Mouse (Mus musculus): Measurements from ENCODE around the gene Slc7a5. TPM values are rescaled to one million over a fixed set of nuclear protein-coding genes. Genes with fewer than 3 reads are reported as not detected.

Gene Slc7a5
- polyA plus RNA-seq, 1 experiment from 2014 or later: 39.6 TPM

DNA sequence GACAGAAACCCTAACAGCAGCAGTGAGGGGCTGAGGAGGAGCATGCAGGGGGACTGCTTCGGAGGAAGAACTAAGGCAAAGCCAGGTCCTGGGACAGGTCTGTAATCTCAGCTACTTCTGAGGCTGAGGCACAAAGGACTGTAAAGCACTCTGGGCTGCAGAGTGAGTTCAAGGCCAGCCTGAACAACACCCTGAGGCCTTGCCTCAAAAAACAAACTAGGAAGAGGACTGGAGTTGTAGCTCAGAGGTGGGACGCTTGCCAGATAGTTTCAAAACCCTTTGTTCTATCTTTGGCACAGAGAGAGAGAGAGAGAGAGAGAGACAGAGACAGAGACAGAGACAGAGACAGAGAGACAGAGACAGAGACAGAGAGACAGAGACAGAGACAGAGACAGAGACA lies 53.9 kb downstream of the Slc7a5 start:
- Histone ChIP-seq H3K9me3 (replicated peaks) (no peaks in the 10 kb centered on the region), H3K4me1 (peaks cover 17% of the 10 kb centered on the region), H3K36me3 (no peaks in the 10 kb centered on the region), H3K27me3 (replicated peaks) (no peaks in the 10 kb centered on the region), H3K4me3 (replicated peaks) (no peak overlapping the region), H3K9ac (replicated peaks) (no peak overlapping the region), H3K27ac (replicated peaks) (no peak overlapping the region), H3K4me2 (no peak overlapping the region)
- 85% methylated on average over 2 of the region's 2 CpGs for WGBS
- ATAC-seq (ENCODE audit: low FRiP score): no peak

DNA sequence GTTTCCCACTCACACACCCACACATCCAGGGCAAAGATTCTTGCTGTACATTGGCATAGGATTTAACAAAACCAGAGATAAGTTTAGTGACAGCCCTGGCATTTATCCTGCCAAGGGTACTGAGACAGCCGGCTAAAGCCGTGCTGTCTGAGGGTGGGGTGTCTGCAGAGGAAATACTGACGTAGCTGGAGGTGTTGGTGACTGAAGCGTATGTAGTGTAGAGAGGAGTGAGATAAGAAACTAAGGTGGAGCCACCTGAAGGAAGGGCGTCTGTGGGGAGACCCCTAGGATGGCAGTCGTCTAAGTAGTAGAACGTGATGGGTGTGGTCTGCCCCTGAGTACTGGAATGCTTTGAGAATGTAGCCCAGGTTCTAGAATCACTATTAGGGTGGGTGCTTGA lies 55.0 kb downstream of the Slc7a5 start:
- no peak overlapping the region for H3K27ac ChIP-seq (replicated peaks)
- no peaks in the 10 kb centered on the region for H3K9me3 ChIP-seq (replicated peaks)
- peaks cover 15% of the 10 kb centered on the region for H3K4me1 ChIP-seq
- ATAC-seq (ENCODE audit: low FRiP score): no peak
- no peaks in the 10 kb centered on the region for H3K36me3 ChIP-seq
- WGBS: 69% methylated on average over 7 of the region's 7 CpGs
- no peak overlapping the region for H3K4me2 ChIP-seq
- no peak overlapping the region for H3K9ac ChIP-seq (replicated peaks)
- no peak overlapping the region for H3K4me3 ChIP-seq (replicated peaks)
- no peaks in the 10 kb centered on the region for H3K27me3 ChIP-seq (replicated peaks)

DNA sequence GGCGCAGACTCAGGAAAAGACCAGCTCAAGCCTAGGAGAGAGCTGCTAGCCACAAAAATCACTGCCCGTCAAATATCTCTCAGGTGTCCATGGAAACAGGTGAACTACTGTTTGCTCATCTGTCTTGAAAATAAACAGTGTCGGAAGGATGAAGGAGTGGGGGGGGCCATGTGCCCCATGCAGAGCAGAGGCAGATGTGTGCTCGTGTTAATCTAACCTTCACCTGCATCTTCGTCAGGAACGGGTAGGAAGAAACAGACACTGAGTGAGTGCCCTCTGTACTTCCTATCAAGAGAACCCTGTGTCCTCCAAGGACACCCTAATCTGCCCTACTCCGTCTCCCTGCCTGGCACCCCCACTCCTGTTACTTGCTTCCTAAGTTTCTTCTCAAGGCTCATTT lies 55.8 kb downstream of the Slc7a5 start:
- no peaks in the 10 kb centered on the region for H3K27me3 ChIP-seq (replicated peaks)
- no peak overlapping the region for H3K9ac ChIP-seq (replicated peaks)
- no peak overlapping the region for H3K4me3 ChIP-seq (replicated peaks)
- no peaks in the 10 kb centered on the region for H3K36me3 ChIP-seq
- peak overlapping the region; percentile 50; the same call in 1 of the 2 replicates for H3K4me2 ChIP-seq
- H3K4me1 ChIP-seq: peaks cover 14% of the 10 kb centered on the region
- H3K27ac ChIP-seq (replicated peaks): peak overlapping the region; percentile 39; the same call in 1 of the 2 replicates
- no peak for ATAC-seq (ENCODE audit: low FRiP score)
- 58% methylated on average over 7 of the region's 7 CpGs for WGBS
- H3K9me3 ChIP-seq (replicated peaks): no peaks in the 10 kb centered on the region

DNA sequence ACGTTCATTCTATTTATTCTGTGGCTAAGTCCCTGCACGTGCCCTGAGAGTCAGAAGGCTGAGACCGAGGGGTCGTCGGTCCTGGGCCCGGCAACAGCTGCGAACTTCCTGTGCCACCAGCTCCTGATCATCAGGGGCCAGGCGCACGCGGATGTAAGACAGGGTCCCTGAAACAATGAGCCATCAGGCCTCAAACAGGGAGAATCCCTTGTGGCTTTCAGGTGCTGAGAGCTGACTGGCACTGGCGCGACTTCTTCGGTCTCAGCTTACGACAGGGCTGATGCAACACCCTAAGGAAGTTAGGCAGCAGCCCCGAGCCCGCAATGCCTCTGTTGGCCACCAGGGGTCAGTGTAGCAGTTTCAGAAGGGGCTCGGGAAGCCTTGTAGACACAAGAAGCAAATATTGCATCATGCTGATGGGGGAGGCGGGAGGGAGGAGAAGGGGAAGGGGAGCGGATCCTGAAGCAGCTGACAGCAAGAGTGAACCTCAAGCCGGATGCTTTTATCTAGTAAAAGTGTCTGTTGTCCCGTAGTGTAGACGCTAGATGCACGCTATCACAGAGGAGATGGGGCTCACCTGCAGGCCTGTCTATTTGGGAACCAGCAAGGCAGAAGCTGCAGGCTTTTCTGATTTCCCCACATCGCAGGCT lies 56.5 kb downstream of the Slc7a5 start:
- H3K27me3 ChIP-seq (replicated peaks): no peaks in the 10 kb centered on the region
- no peaks in the 10 kb centered on the region for H3K36me3 ChIP-seq
- H3K9me3 ChIP-seq (replicated peaks): no peaks in the 10 kb centered on the region
- 7% methylated on average over 24 of the region's 24 CpGs for WGBS
- peak overlapping the region; percentile 39 for H3K27ac ChIP-seq (replicated peaks)
- peak overlapping the region; percentile 50 for H3K4me2 ChIP-seq
- ATAC-seq (ENCODE audit: low FRiP score): peak; percentile 80; the same call in 1 of the 2 replicates
- H3K4me3 ChIP-seq (replicated peaks): peak overlapping the region; percentile 19
- H3K9ac ChIP-seq (replicated peaks): peak overlapping the region; percentile 31; the same call in 1 of the 2 replicates
- H3K4me1 ChIP-seq: peaks cover 14% of the 10 kb centered on the region

DNA sequence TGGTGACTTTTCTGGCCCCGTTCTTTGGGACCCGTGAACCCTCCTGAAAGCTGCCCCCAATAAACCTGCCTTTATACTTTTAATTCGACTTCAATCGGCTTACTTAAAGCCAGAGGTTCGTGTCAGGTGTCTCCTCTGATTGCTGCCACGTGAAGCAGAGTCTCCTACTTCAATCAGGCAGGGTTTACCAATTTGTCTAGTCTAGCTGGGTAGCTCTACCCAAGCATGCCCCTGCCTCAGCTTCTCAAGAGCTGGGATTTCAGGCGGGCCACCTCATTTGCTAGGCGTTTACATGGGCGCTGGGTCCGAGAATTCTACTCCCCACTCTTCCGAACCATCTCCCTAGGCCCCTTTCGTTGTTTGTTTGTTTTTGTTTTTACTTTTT lies 57.1 kb downstream of the Slc7a5 start:
- Histone ChIP-seq H3K27me3 (replicated peaks) (no peaks in the 10 kb centered on the region), H3K27ac (replicated peaks) (no peak overlapping the region), H3K4me3 (replicated peaks) (peak overlapping the region; percentile 19; the same call in 1 of the 2 replicates), H3K9me3 (replicated peaks) (no peaks in the 10 kb centered on the region), H3K36me3 (no peaks in the 10 kb centered on the region), H3K4me2 (peak overlapping the region; percentile 50), H3K4me1 (peaks cover 14% of the 10 kb centered on the region), H3K9ac (replicated peaks) (peak overlapping the region; percentile 31; the same call in 1 of the 2 replicates)
- WGBS: 44% methylated on average over 12 of the region's 12 CpGs
- ATAC-seq (ENCODE audit: low FRiP score): no peak

DNA sequence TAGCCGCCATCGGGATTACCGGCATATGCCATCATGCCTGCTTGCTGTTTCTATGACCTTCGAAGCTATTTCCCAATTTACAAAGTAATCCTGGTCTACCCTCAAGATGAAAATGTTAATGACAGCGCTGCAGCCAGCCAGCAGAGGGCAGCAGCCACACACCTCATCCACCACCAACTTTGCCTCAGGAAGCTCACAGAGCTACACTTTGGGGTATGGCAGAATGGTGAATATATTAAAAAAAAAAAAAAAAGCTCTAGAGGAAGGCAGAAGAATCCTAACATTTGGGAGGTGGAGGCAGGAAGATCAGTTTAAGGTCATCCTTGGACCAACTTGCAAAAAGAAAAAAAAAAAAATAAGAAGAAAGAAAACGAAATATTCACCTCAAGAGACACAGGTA lies 57.5 kb downstream of the Slc7a5 start:
- Histone ChIP-seq H3K9ac (replicated peaks) (no peak overlapping the region), H3K36me3 (no peaks in the 10 kb centered on the region), H3K4me1 (peaks cover 14% of the 10 kb centered on the region), H3K9me3 (replicated peaks) (no peaks in the 10 kb centered on the region), H3K27ac (replicated peaks) (no peak overlapping the region), H3K4me3 (replicated peaks) (no peak overlapping the region), H3K27me3 (replicated peaks) (no peaks in the 10 kb centered on the region), H3K4me2 (no peak overlapping the region)
- ATAC-seq (ENCODE audit: low FRiP score): no peak
- WGBS: 17% methylated on average over 6 of the region's 6 CpGs

DNA sequence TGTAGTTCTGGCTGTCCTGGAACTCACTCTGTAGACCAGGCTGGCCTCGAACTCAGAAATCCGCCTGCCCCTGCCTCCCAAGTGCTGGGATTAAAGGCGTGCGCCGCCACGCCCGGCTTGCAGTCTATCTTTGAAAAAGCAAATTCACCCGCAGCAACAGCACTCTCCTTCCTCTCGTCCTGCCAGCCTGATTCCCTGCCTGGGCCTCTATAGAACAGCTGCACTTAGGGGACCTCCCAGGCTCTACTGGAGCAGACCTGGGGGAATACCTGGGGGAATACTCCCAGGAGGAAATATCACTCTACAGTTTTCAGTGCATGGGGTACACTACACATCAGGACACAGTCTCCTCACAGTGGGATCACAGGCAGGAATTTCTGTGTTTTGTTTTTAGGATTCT lies 58.2 kb downstream of the Slc7a5 start:
- Histone ChIP-seq H3K27ac (replicated peaks) (no peak overlapping the region), H3K9ac (replicated peaks) (no peak overlapping the region), H3K4me2 (no peak overlapping the region), H3K9me3 (replicated peaks) (no peaks in the 10 kb centered on the region), H3K4me3 (replicated peaks) (no peak overlapping the region), H3K36me3 (no peaks in the 10 kb centered on the region), H3K4me1 (peaks cover 14% of the 10 kb centered on the region), H3K27me3 (replicated peaks) (no peaks in the 10 kb centered on the region)
- ATAC-seq (ENCODE audit: low FRiP score): no peak
- 77% methylated on average over 9 of the region's 9 CpGs for WGBS

DNA sequence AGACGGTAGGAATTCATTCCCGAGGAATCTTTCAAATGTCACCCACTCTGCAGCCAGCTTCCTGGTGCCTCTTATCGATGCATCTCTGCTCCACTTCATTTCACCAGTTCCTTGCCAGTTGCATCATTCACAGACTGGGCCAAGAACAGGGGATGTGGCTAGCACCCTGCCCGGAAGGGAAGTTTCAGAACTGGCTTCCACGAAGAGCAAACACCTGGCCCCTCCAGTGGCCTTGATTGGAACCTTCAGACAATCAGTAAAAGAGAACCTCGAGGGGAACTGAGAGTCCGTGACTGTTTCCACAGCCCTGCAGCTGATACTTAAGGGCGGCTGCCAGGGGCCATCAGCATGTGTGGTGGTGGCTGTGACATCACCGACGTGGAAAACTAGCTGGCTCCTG lies 59.0 kb downstream of the Slc7a5 start:
- no peak for ATAC-seq (ENCODE audit: low FRiP score)
- Histone ChIP-seq H3K36me3 (no peaks in the 10 kb centered on the region), H3K27ac (replicated peaks) (no peak overlapping the region), H3K4me2 (no peak overlapping the region), H3K9me3 (replicated peaks) (no peaks in the 10 kb centered on the region), H3K27me3 (replicated peaks) (no peaks in the 10 kb centered on the region), H3K4me1 (peaks cover 14% of the 10 kb centered on the region), H3K9ac (replicated peaks) (no peak overlapping the region), H3K4me3 (replicated peaks) (no peak overlapping the region)
- 61% methylated on average over 10 of the region's 10 CpGs for WGBS

DNA sequence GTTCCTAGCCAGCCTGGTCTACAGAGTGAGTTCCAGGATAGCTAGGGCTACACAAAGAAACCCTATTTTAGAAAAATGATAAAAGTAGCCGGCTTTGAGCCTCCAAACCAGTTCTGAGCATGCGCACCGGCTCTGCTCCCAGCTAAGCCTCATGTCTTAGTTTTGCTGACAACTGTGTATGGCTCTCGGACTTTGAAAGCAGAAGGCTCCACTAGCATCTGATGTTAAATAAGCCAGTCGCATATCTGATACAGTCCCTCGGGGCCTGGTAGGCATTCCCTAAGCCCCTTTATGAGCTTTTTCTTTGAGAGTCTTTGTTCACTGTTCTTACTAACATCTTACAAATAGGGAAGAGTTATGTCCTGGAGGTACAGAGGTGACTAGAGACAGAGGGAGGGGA lies 59.5 kb downstream of the Slc7a5 start:
- 47% methylated on average over 6 of the region's 6 CpGs for WGBS
- peaks cover 14% of the 10 kb centered on the region for H3K4me1 ChIP-seq
- no peak overlapping the region for H3K9ac ChIP-seq (replicated peaks)

DNA sequence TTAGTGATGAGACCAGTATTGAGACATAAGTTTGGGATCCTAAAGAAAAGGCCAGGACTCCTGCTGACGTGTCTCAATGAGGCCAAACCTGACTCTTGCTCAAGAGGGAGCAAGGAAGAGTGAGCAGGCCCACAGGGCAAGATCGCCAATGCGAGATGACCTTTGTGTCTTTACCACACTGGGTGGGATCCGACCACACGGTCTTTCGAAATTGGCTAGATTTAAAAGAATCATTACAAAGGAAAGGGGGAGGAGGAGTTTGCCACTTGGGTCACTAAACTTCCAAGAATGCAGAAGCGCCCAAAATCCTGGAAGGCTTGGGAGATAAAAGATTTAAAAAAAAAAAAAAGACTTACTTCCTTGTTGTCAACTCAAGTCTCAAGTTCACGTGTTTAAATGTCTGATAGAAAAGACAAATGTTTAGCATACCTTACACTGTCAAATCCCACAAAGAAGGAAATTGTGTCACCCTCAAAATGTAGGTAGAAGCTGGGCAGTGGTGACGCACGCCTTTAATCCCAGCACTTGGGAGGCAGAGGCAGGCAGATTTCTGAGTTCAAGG lies 60.2 kb downstream of the Slc7a5 start:
- 72% methylated on average over 10 of the region's 10 CpGs for WGBS
- Histone ChIP-seq H3K4me3 (replicated peaks) (no peak overlapping the region), H3K9me3 (replicated peaks) (no peaks in the 10 kb centered on the region), H3K27me3 (replicated peaks) (no peaks in the 10 kb centered on the region), H3K4me2 (no peak overlapping the region), H3K36me3 (no peaks in the 10 kb centered on the region), H3K27ac (replicated peaks) (no peak overlapping the region), H3K4me1 (peaks cover 14% of the 10 kb centered on the region), H3K9ac (replicated peaks) (no peak overlapping the region)
- ATAC-seq (ENCODE audit: low FRiP score): no peak

More for the DNA sequence above, 59.5 kb downstream of the Slc7a5 start:
- Histone ChIP-seq H3K4me3 (replicated peaks) (no peak overlapping the region), H3K4me2 (no peak overlapping the region), H3K9me3 (replicated peaks) (no peaks in the 10 kb centered on the region), H3K36me3 (no peaks in the 10 kb centered on the region), H3K27me3 (replicated peaks) (no peaks in the 10 kb centered on the region), H3K27ac (replicated peaks) (no peak overlapping the region)
- no peak for ATAC-seq (ENCODE audit: low FRiP score)

DNA sequence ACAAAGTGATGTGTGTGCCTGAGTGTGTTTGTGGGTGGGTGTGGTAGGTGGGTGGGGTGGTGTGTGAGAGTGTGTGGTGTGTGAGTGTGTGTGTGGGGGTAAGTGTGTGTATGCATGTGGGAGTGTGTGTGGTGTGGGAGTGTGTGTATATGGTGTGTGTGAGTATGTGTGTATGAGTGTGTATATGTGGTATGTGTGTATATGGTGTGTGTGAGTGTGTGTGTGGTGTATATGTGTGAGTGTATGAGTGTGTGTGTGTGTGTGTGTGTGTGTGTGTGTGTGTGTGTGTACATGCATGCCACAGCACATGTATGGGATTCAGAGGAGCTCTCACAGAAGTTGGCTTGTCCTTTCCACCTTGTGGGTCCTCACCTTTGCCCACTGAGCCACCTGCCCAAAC lies 60.7 kb downstream of the Slc7a5 start:
- peaks cover 14% of the 10 kb centered on the region for H3K4me1 ChIP-seq
- no peak overlapping the region for H3K4me3 ChIP-seq (replicated peaks)
- no peaks in the 10 kb centered on the region for H3K27me3 ChIP-seq (replicated peaks)
- no peak overlapping the region for H3K9ac ChIP-seq (replicated peaks)
- H3K9me3 ChIP-seq (replicated peaks): no peaks in the 10 kb centered on the region
- H3K4me2 ChIP-seq: no peak overlapping the region
- H3K27ac ChIP-seq (replicated peaks): no peak overlapping the region
- H3K36me3 ChIP-seq: no peaks in the 10 kb centered on the region
- ATAC-seq (ENCODE audit: low FRiP score): no peak

DNA sequence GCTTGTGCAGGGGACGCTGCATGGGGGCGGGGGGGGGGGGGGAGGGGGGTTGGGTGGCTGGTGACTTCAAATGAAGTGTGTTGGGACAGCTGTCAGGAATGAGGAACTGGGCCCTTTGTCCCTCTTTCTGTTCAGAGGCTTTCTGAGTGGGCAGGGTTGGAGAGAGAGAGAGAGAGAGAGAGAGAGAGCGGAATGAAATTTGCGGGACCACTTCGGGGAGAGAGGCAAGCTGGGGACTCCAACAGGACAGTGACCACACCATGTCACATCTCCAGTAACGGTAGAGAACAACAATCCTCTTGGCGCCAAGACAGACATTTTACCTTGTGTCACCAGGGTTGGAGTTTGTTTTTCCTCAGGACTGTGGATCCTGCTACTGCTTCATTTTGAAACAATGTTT lies 62.7 kb downstream of the Slc7a5 start:
- Histone ChIP-seq H3K27me3 (replicated peaks) (no peaks in the 10 kb centered on the region), H3K36me3 (no peaks in the 10 kb centered on the region), H3K9ac (replicated peaks) (no peak overlapping the region), H3K4me1 (no peaks in the 10 kb centered on the region), H3K9me3 (replicated peaks) (no peaks in the 10 kb centered on the region), H3K4me3 (replicated peaks) (no peak overlapping the region), H3K4me2 (no peak overlapping the region), H3K27ac (replicated peaks) (no peak overlapping the region)
- ATAC-seq (ENCODE audit: low FRiP score): no peak
- WGBS: 37% methylated on average over 5 of the region's 7 CpGs
